Mouse (Mus musculus) thymus, adult 2 months (tissue): Measurements from ENCODE around the gene Ddx50.

Experiments
- CTCF ChIP-seq: fragments of 200-500 bp; IDR thresholded peaks from 2 replicates; pipeline ENCODE4 v1.5.1; 2012; ENCODE audit warnings: mild to moderate bottlenecking, control low read depth, low read length, moderate library complexity, borderline replicate concordance; ENCODE audit not compliant: control insufficient read depth, poor library complexity, insufficient read depth; ENCODE audit errors: extremely low read depth
- POLR2A ChIP-seq: fragments of 200-500 bp; IDR thresholded peaks from 2 replicates; pipeline ENCODE4 v1.6.1; 2012; ENCODE audit warnings: mild to moderate bottlenecking, low read length, control low read depth, moderate library complexity; ENCODE audit not compliant: control insufficient read depth, poor library complexity, insufficient read depth; ENCODE audit errors: extremely low read depth

- no peak for TF ChIP-seq CTCF
- TF ChIP-seq POLR2A = no peak
Observed at GRCm38 (mm10) chr10:62590200-62590599, 60.8 kb downstream of the Ddx50 start.
